Mouse (Mus musculus) stomach, postnatal 0 days (tissue): ENCODE results near the gene Gm21974.

Source experiments
- CTCF ChIP-seq: IDR thresholded peaks from 2 replicates; pipeline ENCODE4 v1.5.1; 2016; ENCODE audit warnings: antibody characterized with exemption, low read depth, mild to moderate bottlenecking, moderate library complexity
- EP300 ChIP-seq: optimal IDR thresholded peaks from 2 replicates; pipeline ENCODE3; 2016; ENCODE audit warnings: antibody characterized with exemption

- no peak for TF ChIP-seq CTCF
- TF ChIP-seq EP300 = no peak
These were observed 4.7 kb upstream of the Gm21974 start for GRCm38 (mm10) chr7:127899997-127900396.
